Mouse (Mus musculus) embryonic facial prominence, embryonic 14.5 days (tissue): ENCODE measurements at regions not wholly inside any gene's neighbourhood (a gene's known extent, or its start where the extent isn't known, plus 50 kb on each side); places are given as distances from the start of the nearest gene placed in this dataset.
A peak's percentile ranks its signal among the peaks of the same experiment; 100 is the strongest.
"Not testable (repeated sequence)": the region's sequence is repeated elsewhere in the genome, so short reads cannot be mapped to it uniquely, and the experiment has no call there.

Source experiments
- ATAC-seq: fragments of 200-750 bp; cut with Nextera tagmentation; 2 replicates; pipeline ENCODE4 v1.8.0; 2017; ENCODE audit warnings: low read depth, moderate number of reproducible peaks, moderate TSS enrichment
- DNase-seq: peaks from one replicate; pipeline ENCODE4 v3.0.0-alpha.2; 2015; ENCODE audit warnings: low spot score
- H3K27ac ChIP-seq: fragments of 300-500 bp; sonication (generic); replicated peaks from 2 replicates; pipeline ENCODE4 v1.5.1; 2014; ENCODE audit warnings: low read depth, mild to moderate bottlenecking, low read length, moderate library complexity
- H3K27me3 ChIP-seq: fragments of 300-500 bp; sonication (generic); replicated peaks from 2 replicates; pipeline ENCODE4 v1.6.1; 2014; ENCODE audit warnings: low read length; ENCODE audit not compliant: control insufficient read depth, insufficient read depth
- H3K36me3 ChIP-seq: fragments of 300-500 bp; sonication (generic); 2 replicates; pipeline ENCODE4 v1.6.1; 2014; ENCODE audit warnings: low read length, mixed read lengths; ENCODE audit not compliant: control insufficient read depth, insufficient read depth
- H3K4me1 ChIP-seq: fragments of 300-500 bp; sonication (generic); 2 replicates; pipeline ENCODE4 v1.6.1; 2014; ENCODE audit warnings: antibody characterized with exemption, low read length; ENCODE audit not compliant: control insufficient read depth, insufficient read depth
- H3K4me2 ChIP-seq: fragments of 300-500 bp; sonication (generic); 2 replicates; pipeline ENCODE4 v1.6.1; 2014; ENCODE audit warnings: low read depth, mild to moderate bottlenecking, low read length, moderate library complexity, mixed read lengths
- H3K4me3 ChIP-seq: fragments of 300-500 bp; sonication (generic); 2 replicates; pipeline ENCODE4 v1.5.1; 2014; ENCODE audit warnings: low read depth, mild to moderate bottlenecking, low read length
- H3K9ac ChIP-seq: fragments of 300-500 bp; sonication (generic); 2 replicates; pipeline ENCODE4 v1.6.1; 2014; ENCODE audit warnings: low read depth, mild to moderate bottlenecking, low read length, moderate library complexity, mixed read lengths
- H3K9me3 ChIP-seq: fragments of 300-500 bp; sonication (generic); 2 replicates; pipeline ENCODE4 v1.6.1; 2016; ENCODE audit warnings: low read length; ENCODE audit not compliant: control insufficient read depth
- WGBS: fragments of 180-500 bp; shearing (Covaris S2); extraction: QIAGEN DNeasy Blood & Tissue Kit; methylation state at CpG from one replicate; pipeline ENCODE4 v1.1.7; 2014; 5-methylcytosine and 5-hydroxymethylcytosine counted together

DNA sequence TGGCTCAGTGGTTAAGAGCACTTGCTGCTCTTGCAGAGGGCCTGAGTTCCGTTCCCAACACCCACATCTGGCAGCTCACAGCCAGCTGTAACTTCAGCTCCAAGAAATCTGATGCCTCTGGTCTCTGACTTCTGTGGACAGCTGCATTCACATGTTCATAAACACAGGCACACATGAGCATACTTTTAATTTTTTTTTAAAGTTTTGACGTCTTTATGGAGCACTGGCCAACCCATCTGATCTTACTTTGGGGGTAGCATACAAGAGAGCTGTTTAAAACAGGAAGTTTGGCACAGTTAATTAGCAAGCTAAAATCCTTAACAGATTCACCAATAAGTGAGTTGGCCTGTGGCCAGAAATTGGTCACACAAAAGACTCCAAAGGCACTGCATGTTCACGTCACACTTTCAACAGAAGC is 81.2 kb upstream of the Atl2 start:
- Histone ChIP-seq H3K9me3 (no peaks in the 10 kb centered on the region), H3K27ac (no peak overlapping the region), H3K36me3 (no peaks in the 10 kb centered on the region), H3K9ac (no peak overlapping the region), H3K27me3 (no peaks in the 10 kb centered on the region), H3K4me3 (no peak overlapping the region), H3K4me1 (peaks cover 28% of the 10 kb centered on the region), H3K4me2 (no peak overlapping the region)
- DNase-seq (peak; percentile 79), ATAC-seq (0 out of 2 replicates have a peak, but pooled peaks have one; percentile 19)
- WGBS: 33% methylated on average over 3 of the region's 3 CpGs

DNA sequence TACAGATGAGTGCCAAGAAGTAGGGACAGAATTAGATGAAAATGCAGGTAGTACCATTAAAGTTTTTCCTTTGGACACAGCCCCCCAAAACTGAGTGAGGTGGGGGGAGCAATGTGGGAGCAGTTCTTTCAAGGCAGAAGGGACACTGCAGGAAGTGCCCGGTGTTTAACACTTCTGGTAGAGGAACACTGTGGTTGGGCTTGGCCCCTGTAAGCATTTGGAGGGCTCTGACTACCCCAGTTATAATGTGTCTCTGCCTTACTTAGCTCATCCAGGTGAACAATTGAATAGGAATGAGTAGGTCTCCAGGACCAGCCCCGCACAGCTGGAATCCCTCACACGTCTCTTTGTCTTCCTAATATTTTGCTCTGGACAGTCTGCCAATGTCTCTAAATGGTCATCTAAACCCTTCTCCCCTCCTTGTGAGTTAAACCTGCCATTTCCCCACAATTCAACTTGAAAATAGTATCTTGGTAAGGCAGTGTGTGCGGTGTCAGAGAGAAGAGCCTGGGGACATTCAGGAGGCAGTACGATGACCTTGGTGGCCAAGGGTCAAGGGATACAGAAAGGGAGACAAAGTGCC is 80.7 kb upstream of the Atl2 start:
- Histone ChIP-seq H3K9ac (no peak overlapping the region), H3K27ac (no peak overlapping the region), H3K4me2 (peak overlapping the region; percentile 45), H3K36me3 (no peaks in the 10 kb centered on the region), H3K4me3 (no peak overlapping the region), H3K4me1 (peaks cover 23% of the 10 kb centered on the region), H3K9me3 (no peaks in the 10 kb centered on the region), H3K27me3 (no peaks in the 10 kb centered on the region)
- DNase-seq (no peak), ATAC-seq (no peak)
- 76% methylated on average over 5 of the region's 5 CpGs for WGBS

DNA sequence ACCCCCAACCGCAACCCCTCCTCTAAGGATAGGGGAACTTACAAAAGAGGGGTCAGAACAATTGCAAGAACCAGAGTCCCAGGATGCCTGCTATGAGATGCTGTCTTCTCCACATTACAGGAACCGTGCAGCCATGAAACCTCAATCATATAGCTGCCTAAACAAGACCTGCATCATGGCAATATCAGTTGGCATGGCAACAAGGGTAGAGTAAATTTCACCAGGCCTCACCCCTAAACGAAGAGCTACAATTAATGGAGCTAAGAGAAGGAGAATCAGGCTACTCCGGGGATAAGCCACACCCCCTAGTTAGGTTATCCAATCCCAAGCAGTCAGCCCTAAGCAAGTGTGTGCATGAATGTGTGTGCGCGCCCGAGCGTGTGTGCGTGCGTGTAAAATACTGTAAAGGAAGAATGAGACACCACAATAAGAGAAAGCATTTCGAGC is 80.1 kb upstream of the Atl2 start:
- Histone ChIP-seq H3K9me3 (no peaks in the 10 kb centered on the region), H3K27ac (no peak overlapping the region), H3K4me2 (peak overlapping the region; percentile 45), H3K36me3 (no peaks in the 10 kb centered on the region), H3K9ac (no peak overlapping the region), H3K27me3 (no peaks in the 10 kb centered on the region), H3K4me3 (no peak overlapping the region), H3K4me1 (peaks cover 23% of the 10 kb centered on the region)
- ATAC-seq (peak; percentile 66), DNase-seq (peak; percentile 71)
- WGBS: 23% methylated on average over 11 of the region's 11 CpGs

DNA sequence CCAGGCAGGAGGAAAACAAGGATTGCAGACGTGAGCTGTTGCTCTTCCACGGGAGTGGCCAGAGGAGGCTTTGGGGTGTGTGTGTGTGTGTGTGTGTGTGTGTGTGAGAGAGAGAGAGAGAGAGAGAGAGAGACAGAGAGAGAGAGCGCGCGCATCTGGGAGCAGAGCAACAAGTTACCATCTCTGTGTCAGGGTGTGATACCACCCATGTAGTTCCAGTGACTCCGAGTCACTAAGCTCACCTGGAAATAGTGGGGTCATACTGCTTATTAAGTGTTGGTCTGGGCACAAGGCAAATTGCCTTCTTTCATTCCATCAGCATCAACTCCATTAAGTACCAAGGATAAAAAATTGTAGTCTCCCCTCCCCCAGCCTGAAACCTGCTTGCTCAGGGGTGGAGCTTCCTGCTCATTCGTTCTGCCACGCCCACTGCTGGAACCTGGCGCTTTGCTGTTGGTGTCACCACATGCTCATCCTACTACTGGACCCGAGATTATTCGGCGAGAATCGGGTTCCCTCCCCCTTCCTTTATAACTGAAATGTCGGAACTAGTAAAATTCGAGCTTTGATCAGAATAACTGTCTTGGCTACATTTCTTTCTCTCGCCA is 79.3 kb upstream of the Atl2 start:
- peaks cover 23% of the 10 kb centered on the region for H3K4me1 ChIP-seq
- WGBS: 20% methylated on average over 16 of the region's 16 CpGs
- not testable (repeated sequence) for H3K27me3 ChIP-seq, H3K36me3 ChIP-seq, H3K9ac ChIP-seq, H3K9me3 ChIP-seq, H3K27ac ChIP-seq, ATAC-seq
- H3K4me3 ChIP-seq: 0 out of 2 replicates have a peak overlapping the region, but pooled peaks have one; percentile 4
- peak overlapping the region; percentile 45 for H3K4me2 ChIP-seq
- DNase-seq: peak; percentile 30

DNA sequence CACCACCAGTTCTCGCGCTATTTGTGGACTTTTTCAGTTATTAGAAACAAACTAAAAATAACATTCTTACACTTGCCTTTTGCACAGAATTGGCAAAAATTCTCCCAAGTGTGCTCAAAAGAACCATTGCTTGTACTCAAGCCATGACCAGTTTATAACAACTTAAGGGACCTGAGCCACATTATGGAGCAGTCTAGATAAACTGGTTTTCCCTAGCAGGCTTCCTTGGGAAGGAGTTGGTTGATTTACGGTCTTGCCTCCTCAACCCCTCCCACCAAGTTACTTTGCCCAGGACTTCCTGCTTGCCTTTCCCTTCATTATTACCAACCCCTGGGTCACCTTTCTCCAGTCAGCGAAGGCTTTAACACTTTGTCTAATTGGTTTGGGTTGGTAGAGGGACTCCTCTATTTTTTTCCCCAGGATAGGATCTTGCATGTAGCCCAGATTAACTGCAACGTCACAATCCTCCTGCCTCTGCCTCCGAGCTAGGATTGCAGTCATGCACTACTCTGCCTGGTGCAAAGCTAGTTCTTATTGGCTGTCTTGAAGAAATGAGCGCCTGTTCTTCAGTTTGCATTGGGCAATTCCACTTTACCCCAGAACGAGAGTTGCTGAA is 75.9 kb upstream of the Atl2 start:
- Histone ChIP-seq H3K27ac (no peak overlapping the region), H3K9ac (no peak overlapping the region), H3K27me3 (no peaks in the 10 kb centered on the region), H3K36me3 (no peaks in the 10 kb centered on the region), H3K4me2 (no peak overlapping the region), H3K4me3 (no peak overlapping the region), H3K9me3 (no peaks in the 10 kb centered on the region), H3K4me1 (peaks cover 31% of the 10 kb centered on the region)
- WGBS: 77% methylated on average over 8 of the region's 8 CpGs
- ATAC-seq (no peak), DNase-seq (no peak)

DNA sequence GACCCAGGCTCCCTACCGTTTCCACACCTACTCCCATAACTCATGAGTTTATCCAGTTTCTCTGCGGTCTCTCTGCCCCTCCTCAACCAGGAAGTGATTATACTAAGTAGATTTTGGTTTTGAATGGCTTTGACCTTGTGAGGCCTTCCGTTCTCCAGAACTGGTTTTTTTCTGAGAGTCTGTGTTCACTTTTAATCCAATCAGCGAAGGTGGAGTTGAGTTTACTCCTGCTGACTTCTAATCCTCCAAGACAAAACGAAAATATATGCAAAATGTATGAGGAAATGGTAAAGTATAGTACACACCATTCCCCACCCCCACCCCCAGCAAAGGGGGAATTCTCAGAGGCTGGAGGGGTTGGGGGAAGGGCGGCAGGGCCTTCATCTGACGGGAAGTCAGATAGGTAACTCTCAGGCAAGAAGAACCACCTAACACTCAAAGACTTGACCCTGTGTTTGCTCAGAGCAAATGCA is 73.6 kb upstream of the Atl2 start:
- DNase-seq (peak; percentile 51), ATAC-seq (peak; percentile 27; the same call in 1 of the 2 replicates)
- 17% methylated on average over 7 of the region's 7 CpGs for WGBS
- Histone ChIP-seq H3K27me3 (no peaks in the 10 kb centered on the region), H3K4me3 (no peak overlapping the region), H3K4me2 (no peak overlapping the region), H3K27ac (no peak overlapping the region), H3K9me3 (no peaks in the 10 kb centered on the region), H3K36me3 (no peaks in the 10 kb centered on the region), H3K4me1 (peaks cover 22% of the 10 kb centered on the region), H3K9ac (no peak overlapping the region)

DNA sequence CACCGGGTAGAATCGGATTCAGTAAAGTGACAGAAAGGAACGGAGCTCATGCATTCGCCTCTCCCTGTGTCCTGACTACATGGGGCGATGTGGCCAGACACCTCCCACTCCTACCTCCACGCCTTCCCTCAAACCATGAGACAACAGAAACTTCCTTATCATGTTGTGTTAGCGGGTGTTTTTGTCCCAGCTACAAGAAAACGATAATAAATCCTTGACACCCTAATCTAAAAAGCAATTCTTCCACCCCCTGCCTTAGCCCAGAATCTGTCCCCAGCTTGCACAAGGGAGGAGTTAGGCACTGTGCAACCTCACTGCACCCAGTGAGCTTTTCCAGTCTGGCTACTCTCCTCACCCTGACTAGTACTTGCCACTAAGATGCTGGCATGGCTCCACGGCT is 72.9 kb upstream of the Atl2 start:
- H3K27me3 ChIP-seq: no peaks in the 10 kb centered on the region
- no peak overlapping the region for H3K27ac ChIP-seq
- H3K4me3 ChIP-seq: no peak overlapping the region
- no peaks in the 10 kb centered on the region for H3K36me3 ChIP-seq
- no peak for ATAC-seq
- 81% methylated on average over 9 of the region's 9 CpGs for WGBS
- H3K4me1 ChIP-seq: peaks cover 20% of the 10 kb centered on the region
- no peak overlapping the region for H3K9ac ChIP-seq
- no peak for DNase-seq
- H3K9me3 ChIP-seq: no peaks in the 10 kb centered on the region
- H3K4me2 ChIP-seq: no peak overlapping the region

DNA sequence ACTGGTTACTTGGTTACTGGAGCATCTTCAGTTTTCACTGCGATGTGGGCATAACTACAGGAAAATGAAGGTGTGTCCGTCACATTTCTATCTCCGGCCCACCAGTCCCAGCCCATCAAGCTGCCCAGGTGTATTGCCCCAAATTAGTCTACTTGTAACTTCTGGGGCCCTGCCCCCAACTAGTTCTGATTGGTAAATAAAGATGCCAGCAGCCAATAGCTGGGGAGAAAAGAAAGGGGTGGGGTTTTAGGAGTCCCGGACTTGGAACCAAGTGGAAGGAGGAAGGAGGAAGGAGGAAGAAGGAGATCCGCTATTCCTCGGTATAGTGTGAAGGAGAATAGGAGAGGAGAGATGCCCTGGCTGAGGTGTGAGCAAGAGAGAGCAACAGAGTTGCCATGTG is 71.1 kb upstream of the Atl2 start:
- no peak overlapping the region for H3K27ac ChIP-seq
- H3K9ac ChIP-seq: no peak overlapping the region
- H3K36me3 ChIP-seq: no peaks in the 10 kb centered on the region
- H3K9me3 ChIP-seq: no peaks in the 10 kb centered on the region
- DNase-seq (no peak), ATAC-seq (no peak)
- WGBS: 42% methylated on average over 6 of the region's 6 CpGs
- H3K4me3 ChIP-seq: no peak overlapping the region
- H3K4me2 ChIP-seq: no peak overlapping the region
- no peaks in the 10 kb centered on the region for H3K27me3 ChIP-seq
- peaks cover 19% of the 10 kb centered on the region for H3K4me1 ChIP-seq
